Mouse (Mus musculus) lung, postnatal 25 days (tissue): ENCODE measurements around the gene Thoc3.
"Not testable (repeated sequence)": the region's sequence is repeated elsewhere in the genome, so short reads cannot be mapped to it uniquely, and the experiment has no call there.

ENCODE experiments used
- DNase-seq: peaks from one replicate; pipeline ENCODE4 v3.0.0; 2022; ENCODE audit warnings: low spot score

The Thoc3 gene

GRCm38 (mm10) chr13:54468098-54469011 lies at the start of gene Thoc3:
Gene Thoc3 (minus strand): TSS chr13:54468849.
- DNase-seq, result peak; percentile 87

DNA sequence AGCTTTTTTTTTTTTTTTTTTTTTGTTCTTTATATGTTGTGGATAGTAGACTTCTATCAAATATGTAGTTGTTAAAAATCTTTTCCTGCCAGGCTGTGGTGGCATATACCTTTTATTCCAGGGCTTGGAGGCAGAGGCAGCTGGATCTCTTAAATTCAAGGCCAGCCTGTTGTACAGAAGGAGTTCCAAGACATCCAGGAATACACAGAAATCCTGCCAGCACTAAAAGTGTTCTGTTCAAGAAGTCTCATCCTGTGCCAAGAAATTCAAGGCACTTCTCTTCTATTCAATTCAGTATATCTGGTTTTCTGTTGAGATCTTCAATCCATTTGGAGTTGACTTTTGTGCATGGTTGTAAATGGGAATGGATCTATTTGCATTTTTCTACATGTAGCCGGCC lies 37.3 kb upstream of the Thoc3 start:
- DNase-seq, result no peak

GRCm38 (mm10) chr13:54504611-54505260 lies 36.1 kb upstream of the Thoc3 start:
- DNase-seq, result no peak

DNA sequence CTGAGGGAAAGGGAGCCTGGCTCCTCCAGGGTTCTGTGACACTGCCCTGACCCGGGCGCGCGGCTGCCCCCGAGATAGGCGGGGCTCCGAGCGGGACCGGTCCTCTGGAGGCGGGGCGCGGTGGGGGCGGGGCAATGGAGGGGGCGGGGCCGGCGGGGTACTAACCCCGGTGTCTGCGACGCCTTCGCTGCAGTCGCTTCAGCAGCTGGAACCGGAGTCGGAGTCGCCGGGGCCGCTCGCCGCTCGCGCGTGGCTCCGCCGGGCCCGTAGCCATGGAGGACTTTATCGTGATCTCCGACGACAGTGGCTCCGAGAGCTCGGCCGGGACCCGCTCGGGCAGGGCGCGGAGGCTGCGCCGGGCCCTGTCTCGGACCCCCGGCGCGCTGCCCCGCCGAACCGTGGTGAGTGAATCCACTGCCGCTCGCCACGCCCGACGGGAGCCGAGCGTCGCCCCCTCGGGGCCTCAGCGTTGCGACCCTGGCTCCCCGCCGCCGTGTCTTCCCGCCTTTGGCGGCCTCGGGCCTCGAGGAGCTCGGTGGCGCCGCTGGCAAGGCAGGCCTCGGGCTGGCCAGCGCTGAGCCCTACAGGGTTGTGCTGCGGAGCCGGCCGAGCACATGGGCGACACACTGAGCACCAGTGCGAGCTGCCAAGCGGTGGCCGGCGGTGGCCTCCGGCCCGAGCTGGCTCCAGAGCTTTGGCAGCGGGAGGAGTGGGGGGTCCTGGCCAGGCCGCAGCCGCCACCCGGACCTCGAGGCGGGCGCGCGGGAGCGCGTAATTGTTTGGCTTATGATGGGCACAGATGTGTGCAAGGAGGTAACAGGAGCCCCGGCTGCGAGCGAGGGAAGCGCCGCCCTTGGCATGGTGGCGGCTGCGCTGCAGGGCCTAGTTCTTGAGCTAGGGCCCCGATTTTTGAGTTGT lies 35.2 kb upstream of the Thoc3 start, which contains the start of gene Simc1:
TSS of gene Simc1 (plus strand) at position 176 of the 918 bp plus-strand sequence.
- peak; percentile 75 for DNase-seq

DNA sequence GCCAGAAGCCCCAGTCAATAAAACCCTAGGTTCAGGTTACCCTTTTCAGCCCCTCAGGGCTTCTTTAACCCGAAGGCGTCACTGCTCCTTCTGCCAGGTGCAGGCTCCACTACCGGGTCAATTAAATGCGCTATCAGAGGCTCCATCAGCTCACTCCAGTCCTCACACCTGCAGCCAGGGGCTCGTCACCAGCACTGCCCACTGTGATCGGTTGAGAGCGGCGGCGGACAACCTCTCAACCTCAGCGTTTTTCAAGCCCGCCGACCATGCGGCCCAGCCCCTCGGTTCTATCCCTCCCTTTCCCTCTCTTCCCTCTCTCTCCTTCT lies 34.6 kb upstream of the Thoc3 start:
- no peak for DNase-seq

DNA sequence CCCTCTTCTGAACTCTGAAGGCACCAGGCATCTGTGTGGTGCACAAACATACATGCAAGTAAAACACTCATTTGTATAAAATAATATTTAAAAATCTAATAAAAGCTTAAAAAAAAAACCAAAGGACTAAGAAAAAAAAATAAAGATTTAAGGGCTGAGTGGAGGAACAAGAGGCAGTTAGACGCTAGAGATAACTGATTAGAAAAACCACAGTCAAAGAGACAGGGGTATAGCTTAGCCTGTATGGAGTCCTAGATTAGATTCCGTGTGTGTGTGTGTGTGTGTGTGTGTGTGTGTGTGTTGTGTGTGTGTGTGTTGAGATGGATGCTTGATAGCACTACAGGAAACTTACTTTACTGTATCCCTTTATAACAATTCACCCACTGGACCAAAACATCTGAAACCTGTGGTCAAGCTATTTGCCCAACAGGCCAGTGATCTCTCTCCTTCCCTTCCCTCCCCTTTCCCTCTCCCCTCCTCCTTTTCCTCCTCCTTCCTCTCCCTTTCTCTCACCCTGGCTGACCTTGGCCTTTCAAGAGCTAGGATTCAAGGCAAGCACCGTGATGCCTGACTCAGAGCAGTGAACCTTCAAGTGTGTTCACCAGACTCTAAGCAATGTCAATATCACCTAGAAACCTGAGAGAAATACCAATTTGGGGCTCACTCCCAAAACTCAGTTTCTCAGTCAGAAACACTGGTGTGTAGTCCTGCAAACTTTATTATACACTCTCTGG lies 33.5 kb upstream of the Thoc3 start:
- DNase-seq, result no peak

DNA sequence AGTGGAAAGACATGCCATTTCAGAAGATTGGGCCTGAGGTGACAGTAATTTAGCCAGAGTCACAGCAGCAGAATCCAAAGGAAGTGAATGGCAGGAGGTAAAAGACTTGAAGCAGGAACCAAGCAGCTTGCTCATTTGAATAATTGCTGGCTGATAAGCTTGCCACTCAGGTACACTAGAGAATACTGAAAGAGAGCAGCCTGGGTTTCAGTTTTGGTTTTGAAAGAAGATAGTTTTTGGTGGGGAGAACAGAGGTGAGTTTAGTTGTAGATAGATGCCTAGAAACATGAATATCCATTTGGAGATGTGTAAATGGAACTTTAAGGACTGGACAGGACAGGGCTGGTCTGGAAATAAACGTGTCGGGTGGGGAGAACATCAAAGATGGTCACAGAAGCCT lies 32.7 kb upstream of the Thoc3 start:
- DNase-seq, result no peak

DNA sequence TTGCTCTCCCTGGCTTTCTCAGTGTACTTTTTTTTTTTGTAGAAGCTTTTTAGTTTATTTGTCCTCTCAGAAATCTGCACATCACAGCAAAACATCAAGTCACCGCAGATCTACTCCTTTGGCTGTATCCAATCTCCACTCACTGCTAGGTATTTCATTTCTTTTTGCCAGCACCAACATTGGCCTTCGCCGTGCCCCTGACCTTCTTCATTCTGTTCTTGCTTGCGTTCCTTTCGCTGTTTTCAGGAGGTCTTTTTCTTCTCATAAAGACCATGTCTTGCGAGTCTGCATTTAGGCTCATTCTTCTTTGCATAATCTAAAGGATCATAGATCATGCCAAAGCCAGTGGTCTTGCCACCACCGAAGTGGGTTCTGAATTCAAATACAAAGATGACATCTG lies 30.9 kb upstream of the Thoc3 start:
- DNase-seq, result not testable (repeated sequence)

GRCm38 (mm10) chr13:54491381-54491780 lies 22.7 kb upstream of the Thoc3 start:
- no peak for DNase-seq

GRCm38 (mm10) chr13:54490411-54490810 lies 21.8 kb upstream of the Thoc3 start:
- no peak for DNase-seq

- DNase-seq, result no peak
Measured at GRCm38 (mm10) chr13:54481498-54481897, 12.8 kb upstream of the Thoc3 start.

DNA sequence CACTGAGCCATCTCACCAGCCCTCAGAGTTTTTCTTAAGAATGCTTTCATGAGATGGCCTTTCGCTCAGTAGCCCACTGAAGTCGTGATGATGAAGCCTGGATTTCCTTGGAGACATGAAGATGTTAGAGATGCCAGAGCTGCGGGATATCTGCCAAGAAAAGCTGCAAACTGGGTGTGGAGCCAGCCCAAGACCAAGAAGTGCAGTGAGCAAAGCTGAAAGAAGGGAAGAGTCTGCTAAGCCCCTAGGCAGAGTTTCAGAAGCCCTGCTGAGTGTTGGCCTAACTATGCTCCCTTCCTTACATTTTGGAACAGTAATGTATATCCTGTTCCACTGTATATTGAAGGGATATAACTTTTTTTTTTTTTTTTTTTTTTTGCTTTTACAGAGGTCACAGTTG lies 10.6 kb upstream of the Thoc3 start:
- DNase-seq, result no peak

DNA sequence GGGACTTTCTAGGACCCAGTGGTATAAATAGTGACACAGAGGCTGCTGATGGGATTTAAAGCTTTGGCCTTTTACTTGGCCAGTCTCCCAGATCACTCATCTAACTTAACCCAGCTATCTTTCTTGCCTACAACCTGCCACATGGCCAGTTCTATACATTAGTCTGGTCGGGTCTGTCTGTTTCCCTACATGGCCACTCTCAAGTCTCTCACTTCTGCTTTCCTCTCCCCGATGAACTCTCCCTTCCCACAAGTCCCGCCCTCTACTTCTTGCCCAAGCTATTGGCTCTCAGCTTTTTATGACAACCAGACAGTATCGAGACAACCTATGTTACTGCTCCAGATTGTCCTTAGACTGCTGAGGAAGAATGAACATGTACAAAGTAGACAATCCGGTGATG lies 7.1 kb upstream of the Thoc3 start:
- DNase-seq, result peak; percentile 23

- no peak for DNase-seq
Measured at GRCm38 (mm10) chr13:54474996-54475395, 6.3 kb upstream of the Thoc3 start.

DNA sequence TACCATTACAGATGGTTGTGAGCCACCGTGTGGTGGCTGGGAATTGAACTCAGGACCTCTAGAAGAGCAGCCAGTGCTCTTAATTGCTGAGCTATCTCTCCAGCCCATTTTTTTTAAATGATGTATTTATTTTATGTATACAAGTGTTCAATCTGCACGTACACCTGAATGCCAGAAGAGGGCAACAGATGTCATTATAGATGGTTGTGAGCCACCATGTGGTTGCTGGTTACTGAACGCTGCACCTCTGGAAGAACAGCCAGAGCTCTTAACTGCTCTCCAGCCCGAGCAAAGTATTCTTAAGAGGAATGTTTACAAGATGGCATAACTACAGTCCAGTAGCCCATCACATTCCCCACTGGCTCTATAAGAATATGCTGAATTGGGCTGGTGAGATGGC lies 3.3 kb upstream of the Thoc3 start:
- DNase-seq, result no peak

GRCm38 (mm10) chr13:54469012-54469354 lies 334 bp upstream of the Thoc3 start:
- DNase-seq, result no peak

GRCm38 (mm10) chr13:54459282-54459681 lies 9.4 kb downstream of the Thoc3 start:
- no peak for DNase-seq

- no peak for DNase-seq
Measured at GRCm38 (mm10) chr13:54457062-54457461, 11.6 kb downstream of the Thoc3 start.

GRCm38 (mm10) chr13:54447496-54448224 lies 21.0 kb downstream of the Thoc3 start:
- DNase-seq, result no peak

DNA sequence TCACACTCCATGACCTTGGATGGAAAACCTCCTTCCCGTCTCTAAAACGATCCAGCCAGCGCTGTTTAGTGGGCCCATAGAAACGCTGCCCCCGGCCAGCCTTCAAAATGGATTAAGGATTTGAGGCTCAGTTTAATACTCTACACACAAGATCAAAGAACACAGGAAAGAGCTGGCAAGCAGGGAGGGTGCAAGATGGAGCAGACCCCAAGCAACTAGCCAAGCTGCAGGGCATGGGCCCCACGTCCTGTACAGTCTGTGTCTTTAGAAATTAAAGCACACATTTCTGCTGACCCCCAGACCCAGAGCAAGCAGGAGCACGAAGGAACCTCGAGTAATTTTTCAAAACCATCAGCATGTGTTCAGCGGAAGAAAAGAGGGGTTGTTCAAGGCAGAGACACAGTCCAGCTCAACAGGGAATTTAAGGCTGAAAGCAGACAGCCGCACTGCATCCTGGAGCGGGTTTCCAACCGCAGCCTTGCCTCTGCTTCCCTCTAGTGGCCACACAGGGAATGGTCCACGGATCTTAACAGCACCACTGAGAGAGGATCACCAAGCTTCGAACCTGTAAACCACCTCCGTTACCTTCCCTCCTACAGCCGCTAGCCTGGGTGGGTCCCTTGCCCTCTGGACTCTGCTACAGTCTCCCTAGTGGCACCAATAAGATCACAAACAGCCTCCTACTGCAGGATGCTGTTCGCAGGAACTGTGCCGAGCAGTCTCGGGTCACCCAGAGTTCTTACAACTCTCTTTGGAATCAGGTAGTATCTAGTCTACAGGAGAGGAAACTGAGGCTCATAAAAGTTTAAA lies 21.8 kb downstream of the Thoc3 start:
- DNase-seq, result peak; percentile 77
